Mouse (Mus musculus): ENCODE measurements around the gene Man1a2. TPM values are rescaled to one million over a fixed set of nuclear protein-coding genes. Genes with fewer than 3 reads are reported as not detected.

Gene Man1a2
- 42.4 and 48.2 TPM in 2 replicates for polyA plus RNA-seq (2015; fragmentation: Nextera tagmentation; extraction: Ambion mirVana)

DNA sequence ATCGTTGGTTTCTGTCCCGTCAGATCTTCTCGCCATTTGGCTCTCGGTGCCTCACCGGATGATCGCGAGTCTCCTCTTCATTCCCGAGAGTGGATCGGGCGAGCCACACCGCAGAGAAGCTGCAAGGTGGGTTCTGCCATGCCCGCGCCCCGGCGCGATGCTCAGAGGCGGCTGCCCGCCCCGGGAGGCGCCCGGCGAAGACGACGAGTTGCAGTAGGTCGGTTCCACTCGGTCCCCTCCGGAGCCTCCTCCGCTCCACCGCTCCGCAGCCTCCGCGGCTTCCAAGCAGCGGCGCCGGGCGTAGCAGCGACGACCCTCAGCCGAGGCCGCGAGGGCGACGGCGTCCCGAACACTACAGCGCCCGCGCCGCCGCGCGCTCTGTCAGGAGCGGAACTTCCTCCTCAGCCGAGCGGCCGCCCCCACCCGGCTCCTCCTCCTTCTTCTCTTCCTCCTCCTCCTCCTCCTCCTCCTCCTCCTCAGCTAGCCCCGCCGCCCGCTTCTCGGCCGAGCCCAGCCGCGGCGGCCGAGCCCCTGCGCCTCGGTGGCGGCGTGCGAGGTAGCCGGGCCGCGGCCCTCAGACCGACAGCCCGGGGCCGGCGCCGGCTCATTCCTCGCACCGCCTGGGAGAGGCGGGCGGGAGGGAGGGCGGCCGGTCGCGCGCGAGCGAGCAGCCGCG lies at the start of gene Man1a2:
Man1a2 (minus strand) TSS at position 417 of the 676 bp plus-strand sequence.
- H3K4me3 ChIP-seq (replicated peaks): peak within 1 kb of the TSS; percentile 91
- WGBS: 0% methylated on average over 65 of the region's 92 CpGs
- peaks cover 33% of the 10 kb centered on the region for H3K4me1 ChIP-seq
- no peaks in the 10 kb centered on the region for H3K9me3 ChIP-seq (replicated peaks)
- H3K36me3 ChIP-seq: no peaks in the 10 kb centered on the region
- ATAC-seq (ENCODE audit: low FRiP score): peak; percentile 93
- H3K4me2 ChIP-seq: peak within 1 kb of the TSS; percentile 83
- peak within 1 kb of the TSS; percentile 98 for H3K27ac ChIP-seq (replicated peaks)
- H3K9ac ChIP-seq (replicated peaks): peak within 1 kb of the TSS; percentile 90
- no peaks in the 10 kb centered on the region for H3K27me3 ChIP-seq (replicated peaks)

GRCm38 (mm10) chr3:100734482-100735154 lies 49.3 kb upstream of the Man1a2 start:
- no peak overlapping the region for H3K27ac ChIP-seq (replicated peaks)
- H3K9me3 ChIP-seq (replicated peaks): no peaks in the 10 kb centered on the region
- no peak overlapping the region for H3K4me3 ChIP-seq (replicated peaks)
- 0 out of 2 replicates have a peak, but pooled peaks cover 2% of the 10 kb centered on the region for H3K4me1 ChIP-seq
- H3K4me2 ChIP-seq: no peak overlapping the region
- ATAC-seq (ENCODE audit: low FRiP score): peak; percentile 36; the same call in 1 of the 2 replicates
- H3K27me3 ChIP-seq (replicated peaks): no peaks in the 10 kb centered on the region
- no peak overlapping the region for H3K9ac ChIP-seq (replicated peaks)
- no peaks in the 10 kb centered on the region for H3K36me3 ChIP-seq
- 50% methylated on average over 12 of the region's 12 CpGs for WGBS

GRCm38 (mm10) chr3:100731896-100732295 lies 46.6 kb upstream of the Man1a2 start:
- Histone ChIP-seq H3K4me1 (peaks cover 16% of the 10 kb centered on the region), H3K9me3 (replicated peaks) (no peaks in the 10 kb centered on the region), H3K27me3 (replicated peaks) (no peaks in the 10 kb centered on the region), H3K4me3 (replicated peaks) (no peak overlapping the region), H3K36me3 (no peaks in the 10 kb centered on the region), H3K27ac (replicated peaks) (no peak overlapping the region), H3K9ac (replicated peaks) (no peak overlapping the region), H3K4me2 (no peak overlapping the region)
- WGBS: 93% methylated on average over 11 of the region's 11 CpGs
- no peak for ATAC-seq (ENCODE audit: low FRiP score)

DNA sequence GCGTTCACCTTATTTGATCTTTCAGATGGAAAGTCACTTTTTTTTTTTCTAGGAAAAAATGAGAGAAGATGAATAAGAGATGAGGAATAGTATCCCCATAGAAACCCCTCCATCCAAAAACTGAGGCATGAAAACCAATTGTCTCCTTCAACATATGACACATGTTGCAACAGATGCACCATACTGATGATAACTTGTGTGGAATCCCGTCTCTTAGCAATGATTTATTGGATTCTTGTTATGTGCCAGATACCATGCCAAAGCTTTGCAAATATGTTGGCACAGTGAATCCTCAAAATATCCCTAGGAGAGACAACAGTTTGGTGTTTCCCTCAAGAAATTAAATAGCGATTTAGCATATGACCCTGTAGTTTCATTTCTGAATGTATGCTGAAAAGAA lies 46.0 kb upstream of the Man1a2 start:
- H3K27ac ChIP-seq (replicated peaks): no peak overlapping the region
- no peak overlapping the region for H3K9ac ChIP-seq (replicated peaks)
- no peaks in the 10 kb centered on the region for H3K36me3 ChIP-seq
- peaks cover 16% of the 10 kb centered on the region for H3K4me1 ChIP-seq
- ATAC-seq (ENCODE audit: low FRiP score): no peak
- H3K27me3 ChIP-seq (replicated peaks): no peaks in the 10 kb centered on the region
- no peak overlapping the region for H3K4me3 ChIP-seq (replicated peaks)
- no peaks in the 10 kb centered on the region for H3K9me3 ChIP-seq (replicated peaks)
- WGBS: 88% methylated on average over 3 of the region's 3 CpGs
- H3K4me2 ChIP-seq: no peak overlapping the region

GRCm38 (mm10) chr3:100728008-100728712 lies 42.9 kb upstream of the Man1a2 start:
- Histone ChIP-seq H3K36me3 (no peaks in the 10 kb centered on the region), H3K4me1 (peaks cover 13% of the 10 kb centered on the region), H3K4me2 (no peak overlapping the region), H3K9ac (replicated peaks) (no peak overlapping the region), H3K27me3 (replicated peaks) (no peaks in the 10 kb centered on the region), H3K4me3 (replicated peaks) (no peak overlapping the region), H3K9me3 (replicated peaks) (no peaks in the 10 kb centered on the region), H3K27ac (replicated peaks) (0 out of 2 replicates have a peak overlapping the region, but pooled peaks have one; percentile 11)
- WGBS: 77% methylated on average over 4 of the region's 4 CpGs
- no peak; the same call in 1 of the 2 replicates for ATAC-seq (ENCODE audit: low FRiP score)

DNA sequence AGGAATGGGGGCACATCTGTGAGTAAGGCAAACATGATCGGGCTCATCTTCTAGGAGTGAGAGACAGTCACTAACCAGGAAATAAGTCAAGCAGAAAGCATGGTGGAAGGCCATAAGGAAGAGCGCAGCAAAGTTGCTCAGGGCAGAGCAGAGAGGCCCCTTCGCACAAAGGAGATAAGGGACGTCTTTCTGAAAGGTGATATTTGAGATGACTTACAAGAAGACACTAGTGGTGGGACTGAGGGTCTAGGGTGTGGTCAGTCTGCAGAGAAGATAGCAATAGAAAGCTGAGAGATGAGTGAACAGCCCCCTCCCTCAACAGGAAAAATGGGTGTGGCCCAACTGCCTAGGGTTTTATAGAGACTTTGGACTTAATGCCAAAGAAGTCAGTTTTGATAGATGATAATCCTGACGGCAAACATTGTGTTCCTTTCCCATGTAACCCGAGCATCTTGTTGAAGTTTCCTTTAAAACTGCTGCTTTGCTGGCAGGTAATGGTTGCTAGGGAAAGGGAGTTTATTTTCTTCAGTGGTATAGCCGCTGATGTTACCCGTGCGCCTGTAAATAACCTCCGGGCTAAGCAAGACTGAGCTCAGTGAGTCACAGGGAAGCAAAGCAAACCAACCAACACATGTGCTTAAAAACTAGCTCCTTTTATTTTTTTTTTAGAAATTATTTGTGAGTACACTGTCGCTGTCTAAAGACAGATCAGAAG lies 40.8 kb upstream of the Man1a2 start:
- Histone ChIP-seq H3K36me3 (no peaks in the 10 kb centered on the region), H3K9ac (replicated peaks) (no peak overlapping the region), H3K27me3 (replicated peaks) (no peaks in the 10 kb centered on the region), H3K4me3 (replicated peaks) (no peak overlapping the region), H3K27ac (replicated peaks) (no peak overlapping the region), H3K4me1 (peaks cover 13% of the 10 kb centered on the region), H3K9me3 (replicated peaks) (no peaks in the 10 kb centered on the region), H3K4me2 (no peak overlapping the region)
- WGBS: 88% methylated on average over 11 of the region's 11 CpGs
- ATAC-seq (ENCODE audit: low FRiP score): no peak

- H3K27me3 ChIP-seq (replicated peaks): no peaks in the 10 kb centered on the region
- no peak for ATAC-seq (ENCODE audit: low FRiP score)
- no peaks in the 10 kb centered on the region for H3K36me3 ChIP-seq
- no peak overlapping the region for H3K27ac ChIP-seq (replicated peaks)
- H3K9ac ChIP-seq (replicated peaks): no peak overlapping the region
- H3K9me3 ChIP-seq (replicated peaks): no peaks in the 10 kb centered on the region
- H3K4me1 ChIP-seq: no peaks in the 10 kb centered on the region
- no peak overlapping the region for H3K4me3 ChIP-seq (replicated peaks)
- WGBS: 98% methylated on average over 5 of the region's 5 CpGs
- H3K4me2 ChIP-seq: no peak overlapping the region
These were observed 35.5 kb upstream of the Man1a2 start for GRCm38 (mm10) chr3:100720786-100721300.

DNA sequence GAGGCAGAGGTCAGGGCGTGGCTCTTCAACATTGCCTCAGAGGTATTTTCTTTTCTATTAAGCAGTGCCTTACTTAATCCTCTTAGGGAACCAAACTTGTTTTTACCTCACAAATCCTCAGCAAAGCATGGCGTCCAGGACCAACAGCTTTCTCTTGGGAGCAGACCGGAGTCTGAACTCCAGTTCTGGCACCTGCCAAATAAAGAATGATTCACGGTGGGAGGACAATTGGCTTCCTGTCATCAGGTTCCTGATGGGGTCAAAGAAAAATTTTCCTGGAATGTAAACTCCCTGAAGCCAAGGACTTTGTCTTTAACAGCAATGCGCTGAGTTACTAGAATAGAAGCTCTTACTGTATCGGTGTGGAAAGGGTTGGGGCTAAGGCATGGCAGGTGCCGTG lies 30.9 kb upstream of the Man1a2 start:
- Histone ChIP-seq H3K4me3 (replicated peaks) (no peak overlapping the region), H3K9me3 (replicated peaks) (no peaks in the 10 kb centered on the region), H3K4me2 (no peak overlapping the region), H3K27me3 (replicated peaks) (no peaks in the 10 kb centered on the region), H3K27ac (replicated peaks) (no peak overlapping the region), H3K4me1 (no peaks in the 10 kb centered on the region), H3K9ac (replicated peaks) (no peak overlapping the region), H3K36me3 (no peaks in the 10 kb centered on the region)
- 84% methylated on average over 7 of the region's 7 CpGs for WGBS
- ATAC-seq (ENCODE audit: low FRiP score): no peak

- H3K27me3 ChIP-seq (replicated peaks): no peaks in the 10 kb centered on the region
- 81% methylated on average over 4 of the region's 4 CpGs for WGBS
These were observed 30.1 kb upstream of the Man1a2 start for GRCm38 (mm10) chr3:100715367-100715766.

GRCm38 (mm10) chr3:100713142-100714005 lies 28.1 kb upstream of the Man1a2 start:
- Histone ChIP-seq H3K4me2 (no peak overlapping the region), H3K27ac (replicated peaks) (no peak overlapping the region), H3K9ac (replicated peaks) (no peak overlapping the region), H3K4me1 (no peaks in the 10 kb centered on the region), H3K9me3 (replicated peaks) (no peaks in the 10 kb centered on the region), H3K27me3 (replicated peaks) (no peaks in the 10 kb centered on the region), H3K4me3 (replicated peaks) (no peak overlapping the region), H3K36me3 (no peaks in the 10 kb centered on the region)
- WGBS: 70% methylated on average over 11 of the region's 11 CpGs
- no peak for ATAC-seq (ENCODE audit: low FRiP score)

More at GRCm38 (mm10) chr3:100715367-100715766, 30.1 kb upstream of the Man1a2 start:
- Histone ChIP-seq H3K27ac (replicated peaks) (no peak overlapping the region), H3K9me3 (replicated peaks) (no peaks in the 10 kb centered on the region), H3K4me2 (no peak overlapping the region), H3K4me3 (replicated peaks) (no peak overlapping the region), H3K36me3 (no peaks in the 10 kb centered on the region), H3K9ac (replicated peaks) (no peak overlapping the region), H3K4me1 (no peaks in the 10 kb centered on the region)
- ATAC-seq (ENCODE audit: low FRiP score): no peak

All from neural tube, embryonic 15.5 days (tissue).